Mouse (Mus musculus): ENCODE measurements around the gene Sp8. TPM values are rescaled to one million over a fixed set of nuclear protein-coding genes. Genes with fewer than 3 reads are reported as not detected.

The Sp8 gene
- polyA plus RNA-seq (2012; rRNA removed), result 0.01 TPM in 2 replicates
- polyA plus RNA-seq (2014; fragmentation: Nextera tagmentation; extraction: Ambion mirVana), result not detected in 2 replicates

- H3K27ac ChIP-seq, result no peak within 1 kb of the TSS
- no peaks in the 10 kb centered on the region for H3K36me3 ChIP-seq (replicated peaks; ENCODE audit: control insufficient read depth, insufficient read depth, low read depth)
- peak within 1 kb of the TSS; percentile 40 to 46 for H3K4me3 ChIP-seq (ENCODE audit: insufficient read depth in 1 of 2, low read depth in 2 of 2, low read length in 2 of 2)
- no peak within 1 kb of the TSS for H3K9ac ChIP-seq (replicated peaks)
- TF ChIP-seq CTCF (IDR thresholded peaks at IDR 0.05; ENCODE audit: low read depth), result no peak
- TF ChIP-seq EP300 (IDR thresholded peaks at IDR 0.05; ENCODE audit: low read depth), result no peak
- no peaks in the 10 kb centered on the region for H3K9me3 ChIP-seq (ENCODE audit: control insufficient read depth, low read length)
- DNase-seq (ENCODE audit: low read depth in 3 of 3, low spot score in 3 of 3), result no peak
- ATAC-seq (ENCODE audit: insufficient read depth), result no peak
- H3K27me3 ChIP-seq (ENCODE audit: control insufficient read depth, insufficient read depth, low read length), result peaks cover 98% of the 10 kb centered on the region
- no peaks in the 10 kb centered on the region for H3K4me1 ChIP-seq (replicated peaks; ENCODE audit: control insufficient read depth in 2 of 2, insufficient read depth in 2 of 2, low read length in 1 of 2)
- peak within 1 kb of the TSS; percentile 57 for H3K4me2 ChIP-seq (ENCODE audit: low read depth)
- WGBS (ENCODE audit: insufficient replicate concordance), result under 1% methylated on average over 6 of the region's 6 CpGs
Measured at GRCm38 (mm10) chr12:118846221-118846620, at the start of gene Sp8. Gene Sp8 (plus strand): TSS chr12:118846329.

DNA sequence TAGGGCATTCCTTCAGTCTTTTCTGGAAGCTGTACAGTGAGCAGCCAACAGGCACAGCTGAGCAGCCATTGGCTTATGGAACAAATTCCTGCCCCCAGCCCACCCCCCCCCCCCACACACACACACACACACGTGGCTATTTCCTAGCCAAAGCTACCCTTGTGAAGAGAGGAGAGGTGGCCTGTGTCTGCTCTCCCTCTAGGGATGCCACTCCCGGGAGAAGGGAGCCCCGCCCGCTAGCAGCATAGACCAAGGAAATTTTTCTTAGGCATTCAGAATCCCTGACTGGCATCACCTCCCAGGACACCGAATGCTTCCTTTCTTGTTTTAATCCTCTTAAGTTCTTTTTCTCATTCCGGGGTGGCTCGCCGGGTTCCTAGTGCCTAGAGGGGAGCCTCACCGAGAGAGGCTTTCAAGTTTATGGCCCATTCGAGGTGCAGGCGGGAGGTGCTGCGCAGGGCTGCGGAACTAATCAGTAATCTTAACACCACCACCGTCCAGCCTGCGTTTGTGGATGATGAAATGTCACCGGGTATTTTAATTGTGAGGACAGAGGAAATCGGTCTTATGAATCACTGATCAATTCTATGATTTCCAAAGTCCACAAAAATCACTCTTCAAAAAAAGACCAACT is 34.7 kb upstream of the Sp8 start:
- H3K9me3 ChIP-seq (ENCODE audit: control insufficient read depth, low read length), result no peaks in the 10 kb centered on the region
- no peaks in the 10 kb centered on the region; the same call in 1 of the 2 replicates for H3K27me3 ChIP-seq (ENCODE audit: control insufficient read depth, insufficient read depth, low read length)
- DNase-seq (ENCODE audit: low read depth in 3 of 3, low spot score in 3 of 3) (no peak), ATAC-seq (ENCODE audit: insufficient read depth) (no peak)
- H3K4me2 ChIP-seq (ENCODE audit: low read depth), result no peak overlapping the region
- no peak for TF ChIP-seq EP300 (IDR thresholded peaks at IDR 0.05; ENCODE audit: low read depth)
- no peak for TF ChIP-seq CTCF (IDR thresholded peaks at IDR 0.05; ENCODE audit: low read depth)
- no peak overlapping the region for H3K27ac ChIP-seq
- no peak overlapping the region for H3K4me3 ChIP-seq (ENCODE audit: insufficient read depth in 1 of 2, low read depth in 2 of 2, low read length in 2 of 2)
- no peak overlapping the region for H3K9ac ChIP-seq (replicated peaks)
- H3K36me3 ChIP-seq (replicated peaks; ENCODE audit: control insufficient read depth, insufficient read depth, low read depth), result no peaks in the 10 kb centered on the region
- WGBS (ENCODE audit: insufficient replicate concordance), result 8% methylated on average over 17 of the region's 17 CpGs
- H3K4me1 ChIP-seq (replicated peaks; ENCODE audit: control insufficient read depth in 2 of 2, insufficient read depth in 2 of 2, low read length in 1 of 2), result no peaks in the 10 kb centered on the region

GRCm38 (mm10) chr12:118814561-118814960 is 31.6 kb upstream of the Sp8 start:
- no peaks in the 10 kb centered on the region for H3K36me3 ChIP-seq (replicated peaks; ENCODE audit: control insufficient read depth, insufficient read depth, low read depth)
- no peak for ATAC-seq (ENCODE audit: insufficient read depth)
- 49% methylated on average over 3 of the region's 3 CpGs for WGBS (ENCODE audit: insufficient replicate concordance)
- no peaks in the 10 kb centered on the region; the same call in 1 of the 2 replicates for H3K27me3 ChIP-seq (ENCODE audit: control insufficient read depth, insufficient read depth, low read length)
- no peak overlapping the region for H3K27ac ChIP-seq
- H3K4me2 ChIP-seq (ENCODE audit: low read depth), result no peak overlapping the region
- H3K9ac ChIP-seq (replicated peaks), result no peak overlapping the region
- TF ChIP-seq CTCF (IDR thresholded peaks at IDR 0.05; ENCODE audit: low read depth), result no peak
- no peaks in the 10 kb centered on the region for H3K9me3 ChIP-seq (ENCODE audit: control insufficient read depth, low read length)
- DNase-seq (ENCODE audit: low read depth in 3 of 3, low spot score in 3 of 3), result no peak
- H3K4me1 ChIP-seq (replicated peaks; ENCODE audit: control insufficient read depth in 2 of 2, insufficient read depth in 2 of 2, low read length in 1 of 2), result no peaks in the 10 kb centered on the region
- no peak overlapping the region for H3K4me3 ChIP-seq (ENCODE audit: insufficient read depth in 1 of 2, low read depth in 2 of 2, low read length in 2 of 2)

- Histone ChIP-seq H3K9ac (replicated peaks) (no peak overlapping the region), H3K9me3 (ENCODE audit: control insufficient read depth, low read length) (no peaks in the 10 kb centered on the region), H3K27me3 (ENCODE audit: control insufficient read depth, insufficient read depth, low read length) (no peaks in the 10 kb centered on the region; the same call in 1 of the 2 replicates), H3K4me2 (ENCODE audit: low read depth) (no peak overlapping the region), H3K4me1 (replicated peaks; ENCODE audit: control insufficient read depth in 2 of 2, insufficient read depth in 2 of 2, low read length in 1 of 2) (no peaks in the 10 kb centered on the region), H3K4me3 (ENCODE audit: insufficient read depth in 1 of 2, low read depth in 2 of 2, low read length in 2 of 2) (no peak overlapping the region), H3K36me3 (replicated peaks; ENCODE audit: control insufficient read depth, insufficient read depth, low read depth) (no peaks in the 10 kb centered on the region), H3K27ac (no peak overlapping the region)
- TF ChIP-seq CTCF (IDR thresholded peaks at IDR 0.05; ENCODE audit: low read depth) (no peak), EP300 (IDR thresholded peaks at IDR 0.05; ENCODE audit: low read depth) (no peak)
- DNase-seq (ENCODE audit: low read depth in 3 of 3, low spot score in 3 of 3) (no peak), ATAC-seq (ENCODE audit: insufficient read depth) (no peak)
Measured at GRCm38 (mm10) chr12:118816156-118816555, 30.0 kb upstream of the Sp8 start.

DNA sequence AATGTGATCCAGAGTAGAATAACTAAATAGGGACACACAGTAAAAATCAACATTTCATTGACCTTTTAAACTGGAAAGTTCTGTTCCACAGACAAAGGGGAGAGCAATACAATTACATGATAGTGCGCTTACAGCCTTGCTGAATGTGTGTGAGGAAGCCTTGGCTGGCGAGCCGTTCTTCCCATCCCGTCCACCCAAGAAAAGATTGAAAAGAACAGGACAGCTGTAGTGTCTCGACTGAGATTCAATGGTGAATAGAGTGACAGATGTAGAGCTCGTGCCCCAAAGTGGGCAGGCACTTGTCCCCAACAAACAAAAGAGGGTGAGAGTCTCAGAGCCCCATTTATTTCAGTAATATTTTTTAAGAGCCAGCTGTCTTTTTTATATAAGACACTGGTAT is 16.2 kb upstream of the Sp8 start:
- WGBS (ENCODE audit: insufficient replicate concordance), result 56% methylated on average over 6 of the region's 6 CpGs
- ATAC-seq (ENCODE audit: insufficient read depth) (no peak), DNase-seq (ENCODE audit: low read depth in 3 of 3, low spot score in 3 of 3) (no peak)
- TF ChIP-seq EP300 (IDR thresholded peaks at IDR 0.05; ENCODE audit: low read depth), result no peak
- TF ChIP-seq CTCF (IDR thresholded peaks at IDR 0.05; ENCODE audit: low read depth), result no peak
- no peak overlapping the region for H3K27ac ChIP-seq
- H3K36me3 ChIP-seq (replicated peaks; ENCODE audit: control insufficient read depth, insufficient read depth, low read depth), result no peaks in the 10 kb centered on the region
- no peaks in the 10 kb centered on the region for H3K9me3 ChIP-seq (ENCODE audit: control insufficient read depth, low read length)
- H3K4me1 ChIP-seq (replicated peaks; ENCODE audit: control insufficient read depth in 2 of 2, insufficient read depth in 2 of 2, low read length in 1 of 2), result no peaks in the 10 kb centered on the region
- no peak overlapping the region for H3K9ac ChIP-seq (replicated peaks)
- no peak overlapping the region for H3K4me3 ChIP-seq (ENCODE audit: insufficient read depth in 1 of 2, low read depth in 2 of 2, low read length in 2 of 2)
- H3K4me2 ChIP-seq (ENCODE audit: low read depth), result no peak overlapping the region
- H3K27me3 ChIP-seq (ENCODE audit: control insufficient read depth, insufficient read depth, low read length), result no peaks in the 10 kb centered on the region
